Mouse (Mus musculus) left cerebral cortex, postnatal 4 days (tissue): ENCODE measurements at regions not wholly inside any gene's neighbourhood (a gene's known extent, or its start where the extent isn't known, plus 50 kb on each side); places are given as distances from the start of the nearest gene placed in this dataset.

ENCODE experiments used
- DNase-seq: peaks from one replicate; pipeline ENCODE4 v3.0.0-alpha.2; 2022
- intact Hi-C: fragments of 180-260 bp; cut with DNase I; formaldehyde crosslinking; loops from one replicate; pipeline ENCODE4 v1.15.1; 2025

DNA sequence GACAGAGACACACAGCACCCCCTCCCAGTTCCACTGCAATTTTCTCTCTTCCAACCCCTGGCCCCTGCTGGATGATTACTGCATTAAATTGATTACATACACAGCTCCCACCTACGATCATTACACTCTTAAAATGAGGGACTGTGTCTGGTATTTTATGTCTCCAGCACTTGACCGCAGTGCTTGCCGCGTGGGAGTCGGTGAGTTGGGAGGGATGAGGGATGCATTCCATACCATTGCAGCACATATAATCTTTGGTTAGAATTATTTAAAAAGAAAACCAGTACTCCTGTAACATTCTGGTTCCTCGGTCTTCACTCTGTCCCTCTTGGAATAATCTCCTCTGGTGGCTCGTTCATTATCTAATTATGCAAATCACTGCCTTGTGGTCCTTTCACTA, 230.2 kb upstream of the Far2 start:
- intact Hi-C loops, result no loop called here
- DNase-seq, result no peak

DNA sequence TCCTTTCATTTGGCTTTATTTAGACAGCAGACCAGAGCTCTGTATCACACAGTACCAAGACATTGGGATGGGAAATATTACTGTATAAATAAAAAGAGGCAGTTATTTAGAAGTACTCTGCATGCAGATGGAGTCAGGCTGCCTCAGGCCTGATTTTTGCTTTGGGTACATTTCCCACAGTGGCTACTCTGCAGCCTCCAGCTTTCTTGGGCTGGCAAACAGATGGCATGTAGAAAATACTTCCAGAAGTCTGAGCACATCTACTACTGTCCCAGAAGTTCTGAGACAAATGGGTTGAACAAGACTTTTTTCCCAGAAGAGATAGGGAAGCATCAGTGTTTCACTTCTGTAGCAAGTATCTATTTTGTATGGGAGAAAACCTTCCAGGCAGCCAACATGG, 229.8 kb upstream of the Far2 start:
- intact Hi-C loops, result no loop called here
- DNase-seq, result no peak

GRCm38 (mm10) chr6:147822215-147822614, 224.8 kb upstream of the Far2 start:
- intact Hi-C loops, result no loop called here
- DNase-seq, result no peak

GRCm38 (mm10) chr6:147832521-147832920, 214.5 kb upstream of the Far2 start:
- intact Hi-C loops, result no loop called here
- no peak for DNase-seq

DNA sequence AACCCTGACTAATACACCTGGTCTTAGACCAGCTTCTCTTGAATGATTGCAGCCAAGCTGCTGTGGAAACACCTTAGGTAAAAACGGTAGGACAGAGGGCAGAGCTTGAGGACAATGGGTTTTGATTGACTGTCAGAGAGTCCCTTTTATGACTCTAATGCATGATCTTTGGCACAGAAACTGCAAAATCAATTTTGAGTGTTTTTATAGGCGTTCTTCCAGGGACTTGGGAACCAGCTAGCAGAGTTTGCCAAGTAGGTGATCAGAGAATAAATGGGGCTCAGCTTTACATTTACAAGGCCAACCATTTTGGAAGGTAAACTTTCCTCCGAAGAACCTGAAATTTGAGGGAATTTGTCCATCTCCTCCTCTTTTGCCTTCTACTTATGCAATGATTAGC, 213.6 kb upstream of the Far2 start:
- intact Hi-C loops, result no loop called here
- no peak for DNase-seq

- DNase-seq, result no peak
- intact Hi-C loops, result no loop called here
Measured at GRCm38 (mm10) chr6:147838846-147839245, 208.2 kb upstream of the Far2 start.

DNA sequence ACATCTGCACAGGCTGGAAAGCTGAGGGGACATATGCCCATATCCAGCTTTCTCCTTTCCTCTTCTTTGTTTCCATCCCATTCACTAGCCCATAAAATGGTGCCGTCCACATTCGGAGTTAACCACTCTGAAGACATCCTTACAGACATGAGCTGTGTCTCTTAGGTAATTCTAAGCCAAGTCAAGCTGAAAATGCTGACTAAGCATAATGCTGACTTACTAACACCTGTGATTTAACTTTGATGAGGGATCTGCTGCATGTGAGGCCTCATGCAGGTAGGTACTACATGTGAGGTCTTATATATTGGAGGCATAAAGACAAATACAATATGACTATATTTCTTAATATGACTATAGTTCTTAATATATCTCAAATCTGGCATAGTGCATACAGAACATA, 197.1 kb upstream of the Far2 start:
- no peak for DNase-seq
- intact Hi-C loops, result no loop called here

GRCm38 (mm10) chr6:147861116-147861515, 185.9 kb upstream of the Far2 start:
- DNase-seq, result no peak
- intact Hi-C loops, result no loop called here

DNA sequence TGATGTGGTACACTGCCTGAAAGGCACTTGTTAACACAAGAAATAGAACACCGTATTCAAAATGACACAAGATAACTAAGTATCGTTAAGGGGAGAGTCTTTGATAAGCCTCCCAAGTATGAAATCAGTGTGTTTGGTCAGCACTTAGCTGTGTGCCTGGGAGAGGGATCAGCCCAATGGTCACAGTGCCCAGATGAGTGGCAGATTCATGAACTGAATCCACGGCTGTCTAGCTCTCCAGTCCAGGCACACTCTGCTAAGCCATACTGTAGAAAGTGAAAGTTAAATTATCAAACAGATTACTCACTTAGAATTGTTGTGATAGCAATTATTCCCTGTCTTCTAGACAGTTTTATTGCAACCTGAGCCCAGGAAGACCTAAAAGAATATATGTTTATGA, 176.0 kb upstream of the Far2 start:
- intact Hi-C loops, result no loop called here

GRCm38 (mm10) chr6:147873173-147873572, 173.9 kb upstream of the Far2 start:
- intact Hi-C loops, result no loop called here

More for the DNA sequence above, 176.0 kb upstream of the Far2 start:
- no peak for DNase-seq

GRCm38 (mm10) chr6:147878485-147878884, 168.6 kb upstream of the Far2 start:
- intact Hi-C loops, result no loop called here

More at GRCm38 (mm10) chr6:147873173-147873572, 173.9 kb upstream of the Far2 start:
- DNase-seq, result no peak

DNA sequence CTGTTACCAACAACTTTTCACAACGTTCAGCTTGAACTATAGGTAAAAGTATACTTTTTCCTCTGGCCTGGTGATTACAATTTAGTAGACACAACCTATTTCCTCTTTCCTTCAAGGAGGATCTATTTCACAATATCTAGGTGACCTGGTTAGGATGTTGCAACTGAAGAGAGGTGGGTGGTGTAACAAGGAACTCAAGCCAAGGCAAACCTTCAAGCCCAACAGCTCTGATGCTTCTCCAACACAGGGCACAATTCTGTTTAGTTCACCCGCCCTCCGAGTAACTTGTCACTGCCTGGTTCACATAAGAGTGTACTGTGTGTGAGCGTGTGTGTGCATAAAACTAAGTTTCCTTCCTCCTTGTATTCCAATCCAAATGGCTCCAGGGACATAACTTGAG, 161.2 kb upstream of the Far2 start:
- DNase-seq, result no peak
- intact Hi-C loops, result no loop called here

More at GRCm38 (mm10) chr6:147878485-147878884, 168.6 kb upstream of the Far2 start:
- DNase-seq, result no peak

GRCm38 (mm10) chr6:147919697-147920096, 127.4 kb upstream of the Far2 start:
- intact Hi-C loops, result no loop called here
- DNase-seq, result peak; percentile 51

DNA sequence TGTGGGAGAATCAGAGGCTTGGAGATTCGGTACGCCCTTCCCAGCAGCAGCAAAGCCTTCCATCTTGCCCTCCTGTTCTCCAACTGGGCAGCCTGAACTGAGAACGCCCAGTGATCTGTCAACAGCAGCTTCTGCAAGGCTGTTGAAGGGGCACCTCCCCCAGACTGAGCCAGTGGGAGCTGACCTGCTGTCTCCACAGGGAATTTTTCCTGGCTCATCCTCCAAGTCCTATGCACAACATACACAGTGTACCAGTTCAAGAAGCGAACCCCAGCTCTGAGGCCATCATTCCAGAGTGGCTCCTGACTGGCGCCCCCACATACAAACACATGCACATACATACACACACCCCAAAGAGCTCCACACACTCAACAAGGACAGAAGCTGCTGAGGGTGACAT, 126.0 kb upstream of the Far2 start:
- intact Hi-C loops, result no loop called here
- no peak for DNase-seq

DNA sequence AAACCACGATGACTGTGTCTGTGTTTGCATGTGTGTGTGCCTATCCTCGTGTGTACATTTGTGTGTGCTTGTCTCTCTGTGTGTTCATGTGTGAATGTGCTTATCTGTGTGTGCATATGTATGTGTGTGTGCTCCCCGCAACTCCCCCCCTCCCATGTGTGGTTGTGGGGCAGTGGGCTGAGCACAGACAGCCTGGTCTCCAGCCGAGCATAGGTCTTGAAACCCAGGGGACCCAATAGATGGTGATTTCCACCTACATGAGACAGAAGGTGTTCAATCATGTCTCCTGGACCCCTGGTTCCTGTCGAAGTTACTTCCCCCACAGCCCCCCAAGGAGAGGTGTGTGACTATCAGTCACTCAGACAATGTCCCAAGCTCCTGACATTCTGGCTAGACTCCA, 124.6 kb upstream of the Far2 start:
- intact Hi-C loops, result no loop called here
- no peak for DNase-seq

GRCm38 (mm10) chr6:147923246-147923645, 123.8 kb upstream of the Far2 start:
- intact Hi-C loops, result no loop called here
- DNase-seq, result no peak

DNA sequence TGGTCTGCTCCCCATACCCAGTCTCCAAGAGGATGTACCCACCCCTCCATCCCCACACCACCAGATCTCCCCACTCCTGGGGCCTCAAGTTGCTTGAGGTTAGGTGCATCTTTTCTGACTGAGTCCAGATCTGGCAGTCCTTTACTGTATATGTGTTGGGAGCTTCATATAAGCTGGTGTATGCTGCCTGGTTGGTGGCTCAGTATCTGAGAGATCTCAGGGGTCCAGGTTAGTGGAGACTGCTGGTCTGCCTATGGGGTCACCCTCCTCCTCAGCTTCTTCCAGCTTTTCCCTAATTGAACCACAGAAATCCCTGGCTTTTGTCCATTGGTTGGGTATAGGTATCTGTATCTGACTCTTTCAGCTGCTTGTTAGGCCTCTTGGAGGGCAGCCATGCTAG, 118.1 kb upstream of the Far2 start:
- DNase-seq, result no peak
- intact Hi-C loops, result no loop called here

DNA sequence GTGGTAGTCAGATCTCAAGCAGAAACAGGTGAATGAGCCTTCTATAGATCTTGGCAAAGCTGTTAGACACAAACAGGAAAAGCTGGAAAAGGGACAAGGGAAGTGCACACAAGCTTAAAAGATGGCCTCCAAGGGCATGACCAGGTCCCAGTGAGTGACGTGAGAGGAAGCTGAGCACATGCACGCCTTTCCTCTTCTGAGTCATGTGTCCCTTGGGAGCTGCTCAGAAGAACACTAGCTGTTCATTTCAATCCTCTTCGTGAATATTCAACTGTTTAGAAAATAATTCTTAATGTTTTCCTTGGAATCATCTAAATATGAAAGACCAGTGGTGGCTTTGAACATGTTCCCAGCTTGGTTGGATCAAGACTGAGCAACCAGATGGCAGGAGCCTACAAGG, 103.0 kb upstream of the Far2 start:
- no peak for DNase-seq
- intact Hi-C loops, result no loop called here

GRCm38 (mm10) chr6:147944940-147945676, 102.0 kb upstream of the Far2 start:
- no peak for DNase-seq
- intact Hi-C loops, result no loop called here

GRCm38 (mm10) chr6:147947997-147948396, 99.1 kb upstream of the Far2 start:
- intact Hi-C loops, result no loop called here
- DNase-seq, result no peak

DNA sequence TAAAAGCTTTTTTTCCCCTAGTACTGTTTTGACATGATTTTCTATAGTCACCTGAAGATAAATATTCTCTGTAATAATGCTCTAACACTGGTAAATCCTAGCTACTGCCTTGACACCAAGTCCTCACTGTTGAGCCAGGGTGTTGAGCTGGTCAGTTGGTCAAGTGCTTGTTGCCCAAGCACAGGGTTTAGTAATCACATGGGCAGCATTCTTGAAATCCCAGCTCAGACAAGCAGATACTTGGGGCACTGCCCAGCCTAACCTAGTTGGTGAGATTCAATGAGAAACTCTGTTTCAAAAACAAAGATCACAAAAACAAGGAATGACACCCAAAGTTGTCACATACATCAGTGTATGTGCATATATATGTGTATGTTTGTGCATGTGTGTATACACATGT, 95.4 kb upstream of the Far2 start:
- DNase-seq, result no peak
- intact Hi-C loops, result loop anchor here (10.0 kb wide), 1 partner anchor 183 kb away; no protein-coding TSS in a partner anchor

DNA sequence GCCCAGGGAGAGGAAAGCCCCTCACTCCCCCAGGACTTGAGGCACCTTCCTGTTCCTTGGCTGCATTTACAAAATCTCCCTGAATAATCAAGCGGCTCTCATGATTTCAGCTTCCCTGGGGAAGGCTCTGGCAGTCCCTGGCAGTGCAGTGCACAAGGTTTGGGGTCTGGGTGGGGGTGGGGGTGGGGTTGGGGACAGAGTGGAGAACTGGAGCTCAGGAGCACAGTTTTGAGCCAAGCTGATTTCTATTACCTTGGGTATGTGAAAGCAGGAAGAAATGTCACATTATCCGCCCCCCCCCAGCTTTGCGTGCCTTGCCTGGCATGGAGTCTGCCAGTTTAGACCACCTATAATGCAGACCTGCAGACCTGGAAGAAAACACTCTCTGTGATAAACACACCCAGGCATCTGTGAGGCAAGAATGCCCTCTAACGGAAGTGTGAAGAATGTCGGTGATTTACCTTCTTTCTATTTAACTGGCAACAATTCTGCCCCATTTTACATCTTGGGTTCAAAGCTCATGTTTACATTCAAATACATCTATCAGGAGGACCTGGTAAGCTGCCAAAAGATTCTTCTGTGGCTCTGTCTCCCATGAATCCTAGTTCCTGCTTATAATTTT, 93.9 kb upstream of the Far2 start:
- peak; percentile 24 for DNase-seq
- intact Hi-C loops, result loop anchor here (10.0 kb wide), 1 partner anchor 182 kb away; no protein-coding TSS in a partner anchor
